Mouse (Mus musculus) left cerebral cortex, postnatal 4 days (tissue): ENCODE data around the gene Ntf5. TPM values are rescaled to one million over a fixed set of nuclear protein-coding genes. Genes with fewer than 3 reads are reported as not detected.
"Not testable (repeated sequence)": the region's sequence is repeated elsewhere in the genome, so short reads cannot be mapped to it uniquely, and the experiment has no call there.

Experiments used
- DNase-seq: peaks from one replicate; pipeline ENCODE4 v3.0.0-alpha.2; 2022
- intact Hi-C: fragments of 180-260 bp; cut with DNase I; formaldehyde crosslinking; loops from one replicate; pipeline ENCODE4 v1.15.1; 2025
- total RNA-seq, 2 experiments: library from RNA; stranded (reverse); gene quantifications; 2 replicates each; pipeline ENCODE4 v1.2.3; 2021

Gene Ntf5
- total RNA-seq, 2 experiments from 2014 or later, result 0.30 TPM; not detected in 1

DNA sequence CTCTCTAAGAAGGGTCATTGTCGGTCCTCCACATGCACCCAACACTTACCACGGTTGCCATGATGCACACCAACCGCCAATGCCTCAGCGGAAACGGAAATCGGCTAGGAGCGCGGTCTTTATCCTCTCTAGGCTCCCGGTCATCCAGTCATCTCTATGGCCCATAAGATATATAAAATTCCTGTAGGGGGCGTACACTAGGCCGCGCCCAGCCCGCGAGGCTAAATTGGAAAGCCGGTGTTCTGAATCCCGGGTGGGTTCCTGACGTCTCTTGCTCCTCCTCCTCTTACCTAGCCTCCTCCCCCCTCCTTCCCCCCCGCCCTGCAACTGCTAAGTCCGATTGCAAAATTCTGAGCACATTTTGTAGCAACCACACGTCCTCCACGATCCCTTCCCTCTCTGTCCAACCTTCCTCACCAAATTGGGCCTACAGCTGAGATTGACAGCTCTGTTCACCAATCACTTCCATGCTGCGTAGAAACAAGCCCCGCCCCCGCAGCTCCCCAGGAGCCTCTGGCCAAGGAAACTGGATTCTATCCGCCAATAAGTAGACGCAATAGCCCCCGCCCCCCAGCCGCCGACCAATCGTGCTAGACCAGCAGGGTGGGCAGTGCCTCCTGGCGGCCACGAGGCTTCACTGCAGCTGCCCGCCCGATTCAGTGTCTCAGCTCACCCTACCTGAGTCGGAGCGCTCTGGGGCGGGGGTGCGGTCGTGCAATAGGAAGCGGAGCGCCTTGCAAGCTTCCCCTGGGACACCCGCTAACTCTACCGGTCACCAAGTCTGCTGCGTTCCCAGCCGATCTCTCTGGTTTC lies 20.9 kb downstream of the Ntf5 start, which contains the start of gene Gys1:
TSS of gene Gys1 (plus strand) at position 642 of the 813 bp plus-strand sequence.
- DNase-seq, result peak; percentile 100
- intact Hi-C loops, result no loop called here

DNA sequence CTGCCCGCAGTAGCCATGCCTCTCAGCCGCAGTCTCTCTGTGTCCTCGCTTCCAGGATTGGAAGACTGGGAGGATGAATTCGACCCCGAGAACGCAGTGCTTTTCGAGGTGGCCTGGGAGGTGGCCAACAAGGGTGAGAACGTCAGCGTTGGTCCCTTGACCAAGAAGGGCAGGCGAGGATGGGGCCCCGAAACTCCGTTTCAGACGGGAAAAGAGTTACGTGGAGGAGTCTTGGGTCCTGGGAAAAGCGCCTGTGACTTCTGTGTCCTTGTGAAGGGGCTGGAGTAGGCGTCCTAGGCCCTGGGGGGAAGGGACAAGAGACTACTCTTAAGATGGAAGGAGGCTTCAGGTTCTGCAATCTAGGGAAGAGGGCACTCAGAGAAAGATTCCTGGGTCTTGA lies 21.5 kb downstream of the Ntf5 start:
- DNase-seq, result no peak
- intact Hi-C loops, result no loop called here

DNA sequence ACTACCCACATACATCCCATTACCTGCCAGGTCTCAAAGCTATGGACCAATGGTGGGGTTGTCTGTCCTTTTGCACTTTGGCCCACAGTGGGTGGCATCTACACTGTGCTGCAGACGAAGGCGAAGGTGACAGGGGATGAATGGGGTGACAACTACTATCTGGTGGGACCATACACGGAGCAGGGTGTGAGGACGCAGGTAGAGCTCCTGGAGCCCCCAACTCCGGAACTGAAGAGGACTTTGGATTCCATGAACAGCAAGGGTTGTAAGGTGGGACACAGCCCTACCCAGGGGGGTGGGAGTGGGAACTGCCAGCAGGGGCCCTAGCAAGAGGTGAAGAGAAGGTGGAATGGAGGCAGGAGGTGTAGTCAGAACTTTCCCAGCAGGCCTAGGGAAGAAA lies 22.9 kb downstream of the Ntf5 start:
- intact Hi-C loops, result no loop called here
- no peak for DNase-seq

- intact Hi-C loops, result no loop called here
- DNase-seq, result no peak
Observed at GRCm38 (mm10) chr7:45437046-45437445, 23.6 kb downstream of the Ntf5 start.

- intact Hi-C loops, result no loop called here
Observed at GRCm38 (mm10) chr7:45437521-45438276, 24.2 kb downstream of the Ntf5 start, which contains the start of gene Ruvbl2. Ruvbl2 (minus strand) TSS chr7:45438096.

DNA sequence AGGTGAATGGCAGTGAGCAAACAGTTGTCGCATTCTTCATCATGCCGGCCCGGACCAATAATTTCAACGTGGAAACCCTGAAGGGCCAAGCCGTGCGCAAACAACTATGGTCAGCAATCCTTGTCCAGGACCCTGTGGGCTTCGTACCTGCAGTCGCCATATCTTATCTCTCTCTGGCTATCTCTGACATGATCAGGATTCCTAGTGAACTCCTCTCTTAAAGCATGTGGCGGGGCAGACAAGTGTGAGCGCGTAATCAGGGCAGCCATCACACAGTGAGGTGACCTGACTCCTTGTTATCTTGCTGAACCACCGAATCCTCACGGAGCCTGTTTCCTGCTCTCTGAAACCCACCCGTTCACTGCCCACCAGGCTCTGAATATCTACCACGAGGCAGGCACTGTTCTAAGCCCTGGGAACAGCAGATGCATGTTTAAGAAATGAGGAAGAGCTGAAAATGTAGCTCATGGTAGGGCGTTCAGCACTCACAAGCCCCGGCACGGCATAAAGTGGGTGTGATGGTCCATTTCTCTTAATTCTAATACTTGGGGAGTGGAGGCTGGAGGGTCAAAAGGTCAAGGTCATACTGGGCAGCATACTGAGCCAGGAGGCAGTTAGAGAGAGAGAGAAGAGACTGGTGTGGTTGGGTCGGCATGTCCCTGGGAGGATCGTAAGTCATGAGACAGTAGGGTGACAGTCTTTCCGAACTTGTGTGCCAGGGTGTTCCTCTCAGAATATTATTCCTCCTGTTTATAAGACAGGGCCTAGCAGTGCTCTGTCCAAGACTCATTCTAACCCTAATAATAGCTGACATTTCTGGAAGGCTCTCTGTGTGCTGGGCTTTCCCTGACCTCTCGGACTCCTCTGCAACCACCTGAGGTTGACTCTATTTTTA lies 30.3 kb downstream of the Ntf5 start:
- no peak for DNase-seq
- intact Hi-C loops, result no loop called here

More at GRCm38 (mm10) chr7:45437521-45438276, 24.2 kb downstream of the Ntf5 start, which contains the start of gene Ruvbl2:
- no peak for DNase-seq

GRCm38 (mm10) chr7:45446589-45446988 lies 33.1 kb downstream of the Ntf5 start:
- intact Hi-C loops, result no loop called here
- DNase-seq, result no peak

- intact Hi-C loops, result no loop called here
- DNase-seq, result peak; percentile 50
Observed at GRCm38 (mm10) chr7:45447325-45447990, 34.0 kb downstream of the Ntf5 start.

DNA sequence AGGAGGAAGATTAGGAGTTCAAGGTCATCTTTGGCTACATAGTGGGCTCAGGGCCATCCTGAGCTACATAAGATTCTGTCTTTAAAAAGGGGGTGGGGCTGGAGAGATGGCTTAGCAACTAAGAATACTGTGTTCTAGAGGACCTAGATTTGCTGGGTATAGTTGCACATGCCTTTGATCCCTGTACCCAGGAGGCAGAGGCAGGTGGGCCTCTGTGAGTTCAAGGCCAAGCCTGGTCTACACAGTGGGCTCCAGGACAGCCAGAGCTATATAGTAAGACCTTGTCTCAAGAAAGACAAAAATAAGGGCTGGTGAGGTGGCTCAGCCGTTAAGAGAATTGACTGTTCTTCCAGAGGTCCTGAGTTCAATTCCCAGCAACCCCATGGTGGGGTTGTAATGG lies 36.5 kb downstream of the Ntf5 start:
- no peak for DNase-seq
- intact Hi-C loops, result no loop called here

GRCm38 (mm10) chr7:45451344-45451982 lies 38.0 kb downstream of the Ntf5 start:
- peak; percentile 87 for DNase-seq

DNA sequence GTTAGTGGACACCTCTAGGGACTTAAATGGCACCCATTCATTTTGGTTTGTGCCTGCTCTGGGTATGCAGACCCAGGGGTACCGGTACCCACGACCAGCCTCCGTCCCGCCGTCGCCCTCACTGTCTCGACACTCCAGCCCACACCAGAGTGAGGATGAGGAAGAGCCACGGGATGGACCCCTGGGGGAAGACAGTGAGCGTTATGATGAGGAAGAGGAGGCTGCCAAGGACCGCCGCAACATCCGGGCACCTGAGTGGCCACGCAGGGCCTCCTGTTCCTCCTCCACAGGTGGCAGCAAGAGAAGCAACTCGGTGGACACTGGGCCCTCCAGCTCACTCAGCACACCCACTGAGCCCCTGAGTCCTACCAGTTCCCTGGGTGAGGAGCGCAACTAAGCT lies 41.5 kb downstream of the Ntf5 start:
- intact Hi-C loops, result no loop called here
- no peak for DNase-seq

More at GRCm38 (mm10) chr7:45451344-45451982, 38.0 kb downstream of the Ntf5 start:
- intact Hi-C loops, result no loop called here

GRCm38 (mm10) chr7:45455932-45456696 lies 42.6 kb downstream of the Ntf5 start:
- intact Hi-C loops, result no loop called here
- no peak for DNase-seq

DNA sequence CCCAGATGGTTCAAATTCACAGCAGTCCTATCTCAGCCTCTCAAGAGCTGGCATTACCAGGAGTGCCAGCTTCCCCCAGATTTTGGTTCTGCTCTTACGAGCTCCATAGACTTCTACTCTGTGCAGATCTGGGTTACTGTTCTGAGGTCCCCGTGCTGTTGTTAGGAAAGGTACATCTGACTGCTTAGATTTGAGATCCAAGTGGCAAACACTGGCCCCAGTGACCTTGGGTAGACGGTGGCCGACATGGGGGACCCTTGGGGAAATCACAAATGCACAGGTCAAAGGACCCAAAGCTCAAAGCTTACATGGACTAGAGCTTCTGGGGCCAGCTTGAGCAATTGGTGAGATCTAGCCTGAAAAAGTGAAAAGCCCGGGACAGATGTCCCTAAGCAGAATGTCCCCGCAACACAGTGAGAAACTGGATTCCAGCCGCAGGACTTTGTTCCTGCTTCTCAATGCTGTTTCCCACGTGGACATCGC lies 43.3 kb downstream of the Ntf5 start:
- DNase-seq, result no peak
- intact Hi-C loops, result no loop called here

- no peak for DNase-seq
- intact Hi-C loops, result no loop called here
Observed at GRCm38 (mm10) chr7:45457204-45458060, 43.9 kb downstream of the Ntf5 start.

DNA sequence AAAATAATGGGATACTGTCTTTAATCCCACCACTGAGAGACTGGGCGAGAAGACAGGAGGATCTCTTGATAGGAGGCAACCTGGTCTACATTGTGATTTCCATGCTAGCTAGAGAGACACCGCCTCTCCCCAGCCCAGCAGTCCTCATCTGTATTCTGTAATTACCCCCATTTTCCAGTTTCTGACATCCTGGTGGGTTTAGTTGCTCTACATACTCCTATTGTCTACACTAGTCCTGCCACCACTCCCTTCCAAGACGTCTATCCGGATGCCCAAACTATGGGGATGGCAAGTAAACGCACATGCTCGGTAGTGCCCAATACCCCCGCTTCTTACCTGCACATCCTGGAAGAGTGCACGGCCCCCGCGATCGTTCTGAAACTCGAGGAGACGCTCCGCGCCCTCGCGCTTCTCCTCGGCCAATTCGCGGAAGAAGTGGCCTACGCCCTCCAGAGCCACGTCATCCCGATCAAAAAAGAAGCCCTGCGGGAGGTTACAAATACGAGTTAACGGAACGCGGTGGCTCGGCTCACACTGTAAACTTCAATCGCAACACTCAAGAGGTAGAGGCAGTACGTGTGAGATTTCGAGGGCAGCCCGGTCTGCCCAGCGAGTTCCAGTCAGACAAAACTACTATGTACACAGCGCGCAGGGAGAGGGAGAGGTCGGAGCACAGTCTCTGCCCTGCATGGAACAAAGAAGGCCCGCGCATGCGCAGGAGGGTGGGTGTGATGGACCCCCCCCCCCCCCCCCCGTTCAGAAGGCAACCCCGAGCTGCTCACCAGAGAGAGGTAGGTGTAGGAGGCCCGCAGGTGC lies 45.5 kb downstream of the Ntf5 start:
- DNase-seq, result peak; percentile 93
- intact Hi-C loops, result no loop called here

DNA sequence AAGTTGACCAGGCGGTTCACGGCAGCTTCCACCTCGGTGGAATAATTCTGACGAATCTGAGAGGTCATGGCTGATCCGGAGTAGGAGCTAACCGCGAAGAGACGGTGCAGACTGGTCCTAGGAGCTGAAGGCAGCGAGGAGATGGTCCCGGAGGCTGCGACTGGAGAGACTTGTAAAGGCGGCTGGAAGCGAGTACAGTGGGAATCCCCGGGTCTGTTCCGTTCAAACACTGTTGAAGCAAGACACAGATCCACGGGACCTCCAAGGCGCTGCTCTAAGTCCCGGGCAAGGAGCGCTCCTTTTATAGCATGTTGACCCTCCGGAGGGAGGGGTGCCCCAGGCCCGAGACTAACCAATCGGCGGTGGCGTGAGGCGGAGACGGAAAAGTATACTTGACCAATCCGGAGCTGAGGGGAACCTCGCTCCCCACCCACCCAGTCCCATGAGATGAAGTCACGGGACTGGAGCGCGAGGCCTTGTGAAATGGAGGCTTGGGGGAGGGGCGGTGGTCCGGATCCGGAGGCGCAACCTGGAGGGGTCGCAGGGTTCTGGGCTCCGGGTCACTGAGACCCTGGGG lies 46.2 kb downstream of the Ntf5 start, which contains the start of gene Ftl1:
TSS of gene Ftl1 (minus strand) at position 321 of the 577 bp plus-strand sequence.
- peak; percentile 99 for DNase-seq
- intact Hi-C loops, result not testable (repeated sequence)
